Mouse (Mus musculus) layer of hippocampus, postnatal 10 days (tissue): ENCODE results near the gene Slc35g1. TPM values are rescaled to one million over a fixed set of nuclear protein-coding genes. Genes with fewer than 3 reads are reported as not detected.
A peak's percentile ranks its signal among the peaks of the same experiment; 100 is the strongest.

Experiments used
- DNase-seq, 2 experiments: peaks; one replicate each; pipeline ENCODE4 v3.0.0; 2021; ENCODE audit warnings: low spot score in 2 of 2
- total RNA-seq, 2 experiments: library from RNA; stranded (reverse); gene quantifications; 2 replicates each; pipeline ENCODE4 v1.2.3; 2021

Slc35g1 gene
- total RNA-seq, 2 experiments from 2014 or later, result 3.3 to 3.7 TPM

DNA sequence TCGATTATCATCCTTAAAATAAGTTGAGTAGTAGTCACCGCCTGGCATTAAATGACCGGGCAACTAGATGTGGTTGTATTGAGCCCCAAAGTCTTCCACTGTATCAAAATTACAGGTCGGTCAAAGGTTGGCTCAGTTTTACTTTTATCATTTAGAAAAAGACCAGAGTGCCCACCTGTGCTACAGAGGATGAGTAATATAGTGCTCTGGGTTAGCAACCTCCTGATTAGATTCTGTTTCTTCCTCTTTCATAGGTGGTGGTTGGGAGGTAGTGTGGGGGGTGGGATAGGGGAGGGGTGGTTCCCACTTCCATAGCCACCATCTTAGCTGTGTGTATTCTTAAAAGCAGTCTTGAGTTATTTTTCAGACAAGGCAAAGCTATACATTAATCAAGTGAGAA, 7.9 kb upstream of the Slc35g1 start:
- DNase-seq, result no peak

DNA sequence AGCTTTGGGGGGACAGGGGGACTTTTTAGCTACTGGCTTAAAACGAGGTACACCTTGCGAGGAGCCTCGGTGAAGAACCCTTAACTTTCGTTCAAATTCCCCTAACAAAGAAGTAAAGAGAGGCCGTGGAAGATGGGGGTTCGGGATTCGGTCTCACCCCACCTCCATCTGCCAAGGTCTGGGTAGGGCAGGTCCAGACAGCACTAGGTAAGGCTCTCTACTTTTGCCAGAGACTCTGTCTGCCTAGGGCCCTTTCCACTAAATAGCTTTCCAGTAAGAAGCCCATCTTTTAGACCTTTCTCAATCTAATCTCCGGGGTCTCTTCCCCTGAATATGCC, 822 bp downstream of the Slc35g1 start:
- DNase-seq, result no peak

DNA sequence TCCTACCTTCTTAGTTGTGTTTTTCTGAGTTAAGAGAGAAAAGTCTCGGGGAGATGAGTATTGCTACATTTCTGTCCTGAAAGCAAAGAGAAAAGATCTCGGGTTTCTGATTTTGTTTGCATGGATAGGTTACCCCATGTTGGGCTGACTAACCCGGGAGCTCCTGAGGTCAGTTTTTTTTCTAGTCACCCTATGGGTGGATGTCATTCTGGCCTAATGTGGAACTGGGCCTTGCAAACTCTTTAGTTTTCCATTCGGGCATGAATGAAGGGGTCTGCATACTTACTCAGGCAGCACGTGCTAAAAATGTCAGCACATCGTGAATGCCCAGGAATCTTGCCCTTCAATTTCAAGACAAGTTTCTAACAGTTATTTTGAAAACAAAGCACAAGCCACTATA, 1.2 kb downstream of the Slc35g1 start:
- DNase-seq, result no peak

DNA sequence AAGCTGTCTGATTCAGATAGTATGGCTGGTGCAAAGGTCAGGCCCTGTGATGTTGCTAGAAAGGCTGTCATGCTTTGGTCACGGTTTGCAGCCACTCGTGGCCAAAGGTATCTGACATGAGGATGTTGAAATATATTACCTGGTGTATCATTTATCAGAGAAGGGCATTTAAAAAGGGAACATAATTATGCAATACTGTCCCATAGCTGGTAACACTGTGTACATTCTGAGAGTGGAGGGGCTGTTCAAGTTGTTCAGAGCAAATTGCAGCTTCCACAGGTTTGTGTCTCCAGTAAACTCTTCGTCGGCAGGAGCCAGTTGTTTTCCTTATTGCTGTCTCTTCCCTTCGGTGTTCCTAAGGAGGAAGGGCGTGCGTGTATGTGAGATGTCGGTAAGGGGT, 3.2 kb downstream of the Slc35g1 start:
- DNase-seq, result no peak

DNA sequence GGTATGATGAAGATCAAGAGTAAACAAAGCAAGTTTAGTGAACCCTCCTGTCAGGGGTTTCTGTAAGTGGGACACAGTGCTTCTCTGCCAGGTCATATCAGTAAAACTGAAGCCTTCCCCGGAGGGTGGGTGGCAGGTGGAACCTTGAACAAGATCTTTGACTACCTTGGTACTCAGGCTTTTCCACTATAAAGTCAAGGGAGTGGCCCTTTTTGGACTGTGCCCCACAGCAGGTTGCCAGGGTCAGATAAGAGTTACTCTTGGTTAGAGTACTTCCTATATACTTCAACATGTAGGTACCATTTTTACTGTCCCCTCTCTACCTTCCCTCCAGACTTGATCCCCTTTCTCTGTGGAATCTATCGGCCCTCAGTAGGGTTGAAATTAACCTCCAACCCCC, 5.1 kb downstream of the Slc35g1 start:
- no peak for DNase-seq

DNA sequence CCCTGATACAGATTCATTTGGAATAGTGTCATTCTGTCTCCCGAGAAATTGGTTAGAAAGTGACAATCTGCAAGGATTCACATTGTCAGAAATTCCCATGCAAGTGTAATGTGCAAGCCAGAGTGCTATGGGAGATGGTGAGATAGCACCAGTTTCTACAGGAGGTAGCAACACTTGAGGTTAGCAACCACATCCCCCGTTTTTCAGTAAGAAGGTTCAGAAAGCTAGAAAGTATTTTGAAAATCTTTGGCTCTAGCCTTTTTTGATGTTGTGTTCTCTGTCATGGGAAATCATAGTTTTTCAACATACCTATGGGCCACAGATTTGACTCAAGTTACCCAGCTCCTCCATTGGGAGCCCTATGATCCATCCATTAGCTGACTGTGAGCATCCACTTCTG, 5.6 kb downstream of the Slc35g1 start:
- DNase-seq, result no peak

DNA sequence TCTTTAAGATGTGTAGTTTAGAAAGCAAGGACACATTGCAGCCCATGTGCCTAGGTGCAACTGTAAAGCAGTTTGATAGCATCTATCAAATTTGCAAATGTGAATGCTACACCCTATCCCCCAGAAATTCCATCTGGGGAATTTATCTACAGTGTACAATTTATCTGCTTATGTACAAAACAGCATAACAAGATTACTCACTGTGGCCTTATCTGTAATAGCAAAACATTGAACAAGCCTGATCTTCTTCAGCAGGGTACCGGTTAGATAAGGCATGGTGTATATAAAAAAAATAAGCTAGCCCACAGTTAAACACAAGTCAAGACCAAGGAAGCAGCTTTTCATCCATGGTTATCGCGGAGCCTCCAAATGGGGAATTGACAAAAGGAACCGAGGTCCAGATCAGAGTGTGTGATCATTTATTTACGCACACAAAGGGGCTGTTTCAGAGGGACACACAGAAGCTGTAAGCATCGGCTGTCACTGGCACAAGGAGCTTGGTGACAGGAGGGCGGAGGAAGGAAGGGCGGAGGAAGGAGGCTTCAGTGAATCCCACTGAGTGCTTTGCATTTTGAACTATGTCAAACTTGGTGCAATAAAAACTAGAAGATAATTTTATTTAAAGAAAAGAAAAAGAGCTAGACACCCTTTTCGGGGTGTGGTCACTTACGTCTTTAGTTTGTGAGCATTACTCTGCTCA, 14.7 kb downstream of the Slc35g1 start:
- DNase-seq, result no peak

DNA sequence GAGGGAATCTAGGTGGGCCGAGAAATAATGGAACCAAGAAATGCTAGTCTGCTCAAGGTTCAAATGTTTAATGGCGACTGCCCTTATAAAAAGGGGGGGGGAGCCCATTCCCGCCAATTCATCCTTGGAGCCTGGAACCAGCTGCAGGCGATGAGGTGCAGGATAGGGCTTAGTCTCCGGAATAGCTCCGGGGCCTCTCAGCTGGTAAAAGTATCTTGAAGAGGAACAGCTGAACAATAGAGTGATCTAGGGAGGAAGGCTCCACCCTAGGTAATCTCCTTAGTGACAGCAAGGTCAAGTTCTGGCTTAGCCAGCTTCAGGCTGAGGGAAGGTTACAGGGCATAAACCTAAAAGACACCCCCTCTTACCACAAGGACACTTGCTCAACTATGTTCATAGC, 18.1 kb downstream of the Slc35g1 start:
- no peak for DNase-seq

DNA sequence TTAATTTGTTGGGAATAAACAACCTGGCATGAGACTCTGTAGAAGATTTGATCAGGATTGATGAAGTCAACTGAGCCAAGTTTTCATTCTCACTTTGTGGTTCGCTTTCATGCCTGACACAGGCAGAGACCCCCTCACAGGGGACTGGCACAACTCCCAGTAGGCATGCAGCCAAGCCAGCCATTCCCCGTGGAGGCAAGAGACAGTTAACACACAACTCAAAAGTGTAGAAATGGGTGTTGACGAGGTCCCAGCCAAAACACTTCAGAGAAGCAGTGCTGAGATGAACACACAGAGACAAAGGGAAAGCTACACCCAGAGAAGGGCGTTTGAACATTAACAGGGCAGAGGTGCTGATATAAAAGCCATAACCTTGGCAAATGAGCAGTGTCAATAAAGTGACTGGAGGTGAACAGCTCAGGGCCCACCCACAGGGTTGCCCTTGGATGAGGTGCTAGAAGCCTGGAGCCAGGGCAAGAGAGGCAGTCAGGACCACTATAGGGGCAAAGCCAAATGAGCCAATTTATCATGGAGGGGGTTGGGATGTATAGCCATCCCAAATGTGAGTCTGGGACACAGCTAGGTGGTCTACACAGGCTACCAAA, 23.1 kb downstream of the Slc35g1 start:
- no peak for DNase-seq

DNA sequence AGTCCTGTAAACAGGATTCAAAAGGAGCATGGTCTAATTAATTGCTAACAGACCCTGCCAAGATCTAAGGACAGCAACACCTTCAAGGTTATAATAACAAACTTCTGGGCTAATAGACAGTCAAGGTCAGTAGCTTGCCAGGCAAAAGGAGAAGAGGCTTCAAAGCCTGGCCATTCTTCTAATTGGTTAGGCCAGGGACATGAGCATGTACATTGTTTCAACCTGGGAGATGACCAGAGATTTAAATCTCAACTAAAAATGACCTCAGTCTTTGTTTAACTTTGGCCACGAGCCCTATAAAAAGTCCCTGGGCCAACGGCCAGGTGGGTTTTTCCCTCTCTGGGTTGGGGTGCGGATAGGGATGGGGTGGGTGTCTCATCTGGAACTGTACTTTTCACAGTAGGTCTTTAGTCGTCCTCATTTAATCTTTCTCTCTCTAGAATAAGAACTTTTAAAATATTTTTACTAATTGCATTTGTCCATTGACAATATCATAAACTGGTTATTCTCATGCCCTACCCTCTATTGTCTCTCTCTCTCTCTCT, 25.0 kb downstream of the Slc35g1 start:
- DNase-seq, result no peak

DNA sequence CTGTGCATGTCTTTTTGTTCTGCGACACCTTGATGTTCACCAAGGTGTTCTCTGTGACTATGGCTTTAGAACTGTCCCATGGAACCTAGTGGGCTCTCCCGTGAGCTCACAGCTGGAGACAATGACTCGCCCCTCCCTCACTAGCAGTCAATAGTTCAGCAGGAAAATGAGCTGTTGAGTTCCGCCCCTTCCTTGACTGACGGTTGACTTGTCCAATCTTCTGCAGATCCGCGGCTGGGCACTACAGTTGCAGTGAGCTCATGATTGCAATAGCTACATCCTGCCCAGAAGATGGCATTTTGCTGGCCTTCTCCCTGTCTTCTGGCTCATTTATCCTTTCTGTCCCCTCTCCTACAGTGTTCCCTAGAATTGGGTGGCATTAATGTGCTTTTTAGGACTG, 25.7 kb downstream of the Slc35g1 start:
- no peak for DNase-seq

DNA sequence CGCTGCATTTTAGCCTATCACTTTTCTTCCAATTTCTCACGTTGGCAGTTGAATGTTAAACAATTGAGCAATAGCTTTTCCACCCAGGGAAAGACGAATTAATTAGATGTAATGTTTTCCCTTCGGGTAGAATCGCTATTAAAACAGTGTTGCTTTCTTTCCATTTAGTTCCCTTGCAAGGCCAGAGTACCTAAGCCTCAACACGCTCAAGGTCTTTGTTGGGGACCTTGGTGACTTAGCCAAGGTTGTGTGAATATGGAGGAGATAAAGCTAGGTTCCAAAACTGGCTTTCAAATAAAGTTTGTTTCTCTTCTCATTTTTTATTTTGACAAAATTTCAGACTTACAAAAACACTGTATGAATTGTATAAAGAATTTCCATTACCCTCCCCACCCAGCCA, 27.1 kb downstream of the Slc35g1 start:
- DNase-seq, result no peak

DNA sequence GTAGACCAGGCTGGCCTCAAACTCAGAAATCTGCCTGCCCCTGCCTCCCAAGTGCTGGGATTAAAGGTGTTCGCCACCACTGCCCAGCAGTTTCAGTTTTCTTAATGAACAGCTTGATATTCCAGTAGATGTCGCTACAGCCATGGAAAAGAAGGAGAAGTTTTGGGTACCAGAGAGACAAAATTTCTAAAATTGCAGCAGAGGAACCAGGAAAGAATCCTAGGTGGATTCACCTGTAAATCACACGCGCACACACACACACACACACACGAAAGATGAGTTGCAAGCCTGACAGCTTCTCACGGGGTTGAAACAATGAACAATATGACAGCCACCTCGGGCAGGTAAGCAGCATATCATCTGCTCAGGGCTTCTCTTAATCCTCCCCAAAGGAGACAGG, 28.1 kb downstream of the Slc35g1 start:
- DNase-seq, result peak in 1 of 2 experiments; percentile 34

DNA sequence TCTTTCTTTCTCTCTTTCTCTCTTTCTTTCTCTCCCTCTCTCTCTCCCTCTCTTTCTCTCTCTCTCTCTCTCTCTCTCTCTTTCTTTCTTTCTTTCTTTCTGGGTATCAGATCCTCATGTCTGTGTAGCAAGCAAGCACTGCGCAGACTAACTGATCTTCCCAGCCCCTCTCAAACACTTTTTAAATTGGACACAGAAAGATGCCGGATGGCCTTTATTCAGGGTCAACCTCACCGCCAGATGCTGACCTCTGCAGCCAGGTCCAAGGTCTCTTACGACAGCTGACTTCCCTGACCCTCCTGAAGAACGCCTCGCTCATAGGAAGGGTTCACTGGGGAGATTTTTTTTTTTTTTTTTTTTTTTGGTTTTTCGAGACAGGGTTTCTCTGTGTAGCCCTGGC, 28.8 kb downstream of the Slc35g1 start:
- DNase-seq, result no peak

DNA sequence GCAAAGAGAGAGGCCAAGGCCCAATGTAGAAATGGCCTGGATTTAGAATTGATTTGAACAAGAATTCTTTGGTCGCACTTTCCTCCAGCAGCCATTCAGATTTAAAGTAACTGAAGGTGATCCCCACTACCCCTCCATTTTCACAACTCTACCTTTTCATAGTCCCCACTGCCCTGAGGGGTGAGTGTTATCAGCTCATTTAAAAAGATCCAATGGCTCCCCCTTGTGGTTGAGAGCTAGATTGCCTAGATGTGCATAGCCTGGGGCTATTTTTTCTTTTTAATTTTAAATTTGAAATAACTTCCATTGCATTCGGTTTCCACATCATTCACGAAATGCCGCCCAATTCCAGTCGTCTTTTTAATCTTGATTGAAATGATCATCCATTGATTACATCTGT, 33.5 kb downstream of the Slc35g1 start:
- peak; percentile 20 to 31 for DNase-seq

DNA sequence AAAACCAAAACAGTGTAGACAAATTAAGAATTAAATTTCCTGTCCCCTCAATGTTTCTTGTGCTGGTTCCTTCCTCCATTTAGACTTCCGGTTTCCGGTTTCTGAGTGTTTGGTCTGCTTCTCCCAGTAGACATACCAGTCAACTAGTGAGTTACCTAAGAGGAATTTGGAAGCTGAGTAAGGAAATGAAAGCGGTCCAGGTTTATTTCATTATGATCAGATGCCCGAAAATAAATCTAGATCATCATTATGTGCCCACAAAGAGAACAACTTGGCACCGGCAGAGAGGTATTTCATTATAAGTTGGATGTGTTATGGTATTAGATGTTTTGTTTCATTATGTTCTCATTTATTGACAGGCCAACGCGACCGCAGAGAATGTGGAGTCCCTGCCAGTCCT, 34.7 kb downstream of the Slc35g1 start:
- DNase-seq, result no peak

DNA sequence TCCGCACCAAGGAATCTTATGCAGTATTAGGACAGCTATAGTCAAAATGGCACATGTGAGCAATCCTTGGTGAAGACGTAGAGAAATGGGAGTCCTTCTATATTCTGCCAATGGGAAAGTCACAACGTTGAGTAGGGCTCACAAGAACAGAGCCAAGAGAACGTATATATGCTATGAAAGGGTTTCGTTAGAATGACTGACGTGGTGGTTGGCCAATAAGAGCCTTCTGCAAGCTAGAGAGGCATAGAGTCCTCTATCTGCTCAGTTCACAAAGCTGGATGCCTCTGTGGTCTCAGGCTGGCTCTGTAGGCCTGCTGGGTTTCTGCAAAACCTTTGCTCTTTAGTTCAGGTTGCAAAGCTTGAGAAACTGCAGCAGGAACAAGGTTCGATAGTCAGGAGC, 35.5 kb downstream of the Slc35g1 start:
- no peak for DNase-seq

DNA sequence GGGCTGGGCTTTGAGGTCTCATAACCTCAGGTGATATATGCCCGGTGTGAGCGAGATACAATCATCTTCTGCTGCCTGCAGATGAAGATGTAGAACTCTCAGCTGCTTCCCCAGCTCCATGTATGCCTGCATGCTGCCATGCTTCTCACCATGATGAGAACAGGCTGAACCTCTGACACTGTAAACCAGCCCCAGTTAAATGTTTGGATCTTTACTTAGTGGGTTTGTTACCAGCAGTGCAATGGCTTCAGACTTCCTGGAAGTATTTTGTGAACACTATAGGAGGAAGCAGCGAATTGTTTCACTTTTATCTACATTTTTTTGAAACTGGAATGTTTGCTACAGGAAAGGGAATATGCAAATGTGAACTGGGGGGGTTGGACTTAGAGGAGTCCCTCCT, 36.2 kb downstream of the Slc35g1 start:
- no peak for DNase-seq

DNA sequence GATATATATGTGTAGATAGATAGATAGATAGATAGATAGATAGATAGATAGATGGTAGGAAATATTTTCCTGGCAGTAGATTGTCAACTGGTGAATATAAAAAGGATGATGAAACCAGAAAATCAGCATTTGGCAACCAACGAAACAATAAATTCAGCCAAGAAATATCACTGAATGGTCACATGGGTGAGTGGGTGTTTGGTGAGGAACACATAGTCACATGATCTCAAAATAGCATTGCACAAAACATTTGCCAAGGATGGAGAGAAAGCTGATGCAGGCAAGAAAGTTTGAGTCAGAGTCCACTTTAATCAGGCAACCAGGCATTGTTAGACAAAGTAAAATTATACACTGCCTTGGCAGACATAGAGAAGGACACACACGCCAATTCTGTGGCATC, 37.6 kb downstream of the Slc35g1 start:
- DNase-seq, result no peak

DNA sequence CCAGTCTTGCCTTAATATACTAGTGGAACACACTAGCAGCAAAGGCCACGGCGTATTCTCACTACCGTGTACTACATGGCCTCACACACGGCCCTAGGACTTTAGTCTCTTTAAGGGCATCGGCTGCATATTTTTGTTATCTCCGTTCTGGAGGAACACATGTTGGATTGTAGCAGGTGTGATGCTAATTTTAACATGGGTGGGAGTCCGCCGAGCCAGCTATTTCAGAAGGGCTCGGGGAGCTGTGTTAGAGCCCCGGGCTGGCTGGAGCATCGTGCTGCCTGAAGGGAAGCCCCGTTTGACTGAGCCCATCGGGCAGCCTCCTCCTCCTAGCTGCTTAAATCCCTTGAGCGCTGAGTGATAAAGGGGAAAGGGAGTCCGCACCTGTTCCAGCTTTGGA, 39.4 kb downstream of the Slc35g1 start:
- no peak for DNase-seq

DNA sequence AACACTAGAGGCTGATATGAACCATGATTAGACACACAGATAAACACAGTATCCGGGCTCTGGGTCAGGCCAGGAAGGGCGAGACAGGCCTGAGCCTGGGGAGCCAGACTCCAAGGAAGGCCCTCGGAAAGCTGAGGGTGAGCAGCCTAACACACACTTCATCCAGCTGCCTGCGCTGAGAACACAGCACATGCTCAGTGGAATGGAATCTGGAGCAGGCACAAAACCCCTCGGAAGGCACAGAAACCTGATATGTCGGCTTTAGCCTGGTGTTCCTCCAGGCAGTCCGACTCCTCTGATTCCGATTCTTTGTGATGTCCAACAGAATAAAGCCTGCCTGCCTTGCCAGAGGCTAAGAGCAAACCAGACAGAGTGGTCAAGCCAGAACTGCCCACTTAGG, 46.1 kb downstream of the Slc35g1 start:
- no peak for DNase-seq

DNA sequence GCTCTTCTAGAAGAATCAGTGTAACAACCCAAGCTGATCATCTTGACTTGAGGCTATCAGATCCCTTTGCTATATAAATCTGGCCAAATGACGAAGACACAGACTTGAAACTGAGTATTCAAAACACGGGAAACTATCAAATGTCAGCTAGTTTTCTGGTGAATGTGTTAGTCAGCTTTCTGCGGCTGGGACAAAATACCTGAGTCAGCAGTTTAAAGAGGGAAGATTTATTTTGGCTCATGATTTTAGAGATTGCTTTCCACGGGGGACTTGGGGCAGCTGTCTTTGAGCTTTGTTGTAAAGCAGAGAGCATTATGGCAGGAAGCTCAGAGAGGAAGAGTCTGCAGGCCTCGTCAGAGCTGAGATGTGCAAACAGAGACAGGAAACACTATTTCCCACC, 50.0 kb downstream of the Slc35g1 start:
- DNase-seq, result no peak
